Mouse (Mus musculus) thymus, postnatal 36 days (tissue): ENCODE results near the gene Slc22a5.
"Not testable (repeated sequence)": the region's sequence is repeated elsewhere in the genome, so short reads cannot be mapped to it uniquely, and the experiment has no call there.

ENCODE experiments used
- DNase-seq, 2 experiments: peaks; one replicate each; pipeline ENCODE4 v3.0.0; 2022; ENCODE audit warnings: mixed read lengths in 2 of 2

The Slc22a5 gene

DNA sequence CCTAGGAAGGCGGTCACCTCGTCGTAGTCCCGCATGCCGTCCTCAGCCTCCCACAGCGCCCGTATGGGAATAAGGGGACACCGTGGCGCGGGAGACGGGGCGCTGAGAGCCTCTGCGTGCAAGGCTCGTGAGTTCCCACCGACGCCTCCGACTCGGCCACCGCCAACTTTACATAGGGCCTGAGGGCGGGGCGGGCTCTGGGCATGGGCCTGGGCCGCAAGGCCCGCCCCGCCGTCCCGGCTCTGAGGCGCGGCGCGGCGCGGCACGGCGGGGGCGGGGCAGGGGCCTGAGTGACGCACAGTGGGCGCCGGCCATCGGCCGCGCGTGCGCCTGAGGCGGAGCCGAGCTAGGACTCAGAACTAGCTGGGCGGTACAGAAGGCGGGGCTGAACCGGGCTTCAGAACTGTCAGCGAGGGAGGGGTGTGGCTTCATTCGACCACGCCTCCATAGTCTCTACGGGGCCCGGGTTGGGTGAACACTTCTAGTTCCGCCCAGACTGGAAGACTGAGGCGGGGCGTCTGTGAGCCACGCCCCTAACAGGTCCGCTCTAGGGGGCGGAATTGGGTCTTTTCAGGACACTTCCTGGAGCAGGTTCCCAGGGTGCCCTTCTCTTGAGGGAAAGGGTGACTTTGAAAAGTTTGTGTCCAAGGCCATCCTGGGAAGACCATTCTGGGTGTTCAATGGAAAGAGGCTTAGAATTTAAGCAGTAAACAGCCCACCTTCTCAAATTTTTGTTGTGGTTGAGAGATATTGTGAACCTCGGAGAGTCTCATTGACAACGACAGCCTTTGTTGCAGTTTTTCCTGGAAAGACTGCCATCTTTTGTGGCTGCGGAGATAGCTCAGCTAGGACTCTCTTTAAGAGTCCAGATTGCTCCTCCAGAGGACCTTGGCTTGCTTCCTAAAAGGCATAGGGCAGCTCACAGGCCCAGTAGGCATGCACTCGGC lies at the start of gene Slc22a5:
Gene Slc22a5 (minus strand): TSS at position 156 of the 947 bp plus-strand sequence.
- peak; percentile 98 for DNase-seq

DNA sequence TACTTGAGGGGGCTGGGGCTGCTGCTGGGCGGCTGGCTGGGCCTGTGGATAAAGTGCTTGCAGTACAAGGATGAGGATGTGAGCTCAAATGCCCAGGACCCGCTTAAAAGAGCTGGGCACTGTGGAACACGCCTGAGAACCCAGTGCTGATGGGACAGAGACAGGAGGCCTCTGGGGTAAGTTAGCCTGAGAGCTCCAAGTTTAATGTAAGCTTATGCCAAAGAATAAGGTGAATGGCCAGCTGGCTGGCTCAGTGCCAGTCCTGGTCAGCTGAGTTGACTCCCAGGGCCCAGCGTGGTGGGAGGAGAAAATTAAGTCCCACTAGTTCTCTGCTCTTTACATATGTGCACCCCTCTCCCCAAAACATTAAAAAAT lies 40.5 kb upstream of the Slc22a5 start:
- not testable (repeated sequence) for DNase-seq

DNA sequence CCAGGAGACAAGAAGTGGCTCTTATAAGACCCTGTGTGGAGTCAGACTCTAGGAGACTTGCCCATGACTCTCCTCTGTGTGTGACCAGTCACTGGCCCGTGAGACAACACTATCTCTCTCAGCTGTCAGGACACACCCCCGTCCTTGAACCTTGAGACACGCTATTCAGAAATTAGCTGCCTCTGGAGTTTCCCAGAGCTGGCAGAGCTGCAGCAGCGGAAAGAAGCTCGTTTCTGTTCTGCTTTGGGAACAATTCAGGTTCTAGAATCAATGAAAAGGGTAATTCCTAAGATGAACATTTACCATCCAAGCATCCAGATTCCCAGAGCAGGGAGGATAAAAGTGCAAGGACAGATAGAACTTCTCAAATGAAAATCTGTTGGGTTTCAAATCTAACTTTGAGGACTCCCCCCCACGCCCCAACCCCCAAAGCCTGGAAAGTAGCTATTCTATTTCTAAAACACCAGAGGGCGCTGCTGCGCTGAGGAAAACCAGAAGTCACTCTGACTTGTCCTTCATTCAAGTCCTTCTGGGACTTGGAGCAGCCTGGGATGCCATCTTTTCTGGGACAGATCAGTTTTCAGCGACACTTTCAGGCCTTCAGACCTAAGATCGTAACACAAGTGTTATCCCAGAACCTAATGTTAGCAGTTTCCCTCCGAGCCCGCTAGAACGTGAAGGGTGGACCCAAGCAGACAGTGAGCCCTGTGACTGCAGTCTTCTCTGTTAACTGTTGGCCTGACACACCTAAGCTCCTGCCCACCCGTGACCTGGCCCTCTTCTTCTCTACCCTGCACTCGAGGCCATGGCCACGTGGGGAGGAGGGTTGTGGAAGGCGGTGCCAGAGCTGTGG lies 39.9 kb upstream of the Slc22a5 start:
- DNase-seq: peak; percentile 22 to 24

DNA sequence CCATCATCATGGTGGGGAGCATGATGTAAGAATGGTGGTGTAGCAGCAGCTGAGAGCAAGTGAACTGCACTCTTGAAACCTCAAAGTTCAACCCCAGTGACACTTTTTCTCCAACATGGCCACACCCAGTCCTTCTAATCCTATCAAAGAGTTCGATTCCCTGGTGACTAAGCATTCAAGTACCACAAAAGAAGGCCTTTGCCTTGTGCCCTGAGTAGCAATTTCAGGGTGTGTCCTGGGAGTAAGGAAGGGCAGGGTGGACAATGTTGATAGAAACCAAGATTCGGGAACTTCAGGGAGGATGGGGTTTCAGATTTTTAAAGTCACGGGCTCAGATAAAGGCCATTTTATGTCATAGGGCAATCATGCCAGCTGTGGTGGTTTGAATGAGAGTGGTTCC lies 38.3 kb upstream of the Slc22a5 start:
- no peak for DNase-seq

DNA sequence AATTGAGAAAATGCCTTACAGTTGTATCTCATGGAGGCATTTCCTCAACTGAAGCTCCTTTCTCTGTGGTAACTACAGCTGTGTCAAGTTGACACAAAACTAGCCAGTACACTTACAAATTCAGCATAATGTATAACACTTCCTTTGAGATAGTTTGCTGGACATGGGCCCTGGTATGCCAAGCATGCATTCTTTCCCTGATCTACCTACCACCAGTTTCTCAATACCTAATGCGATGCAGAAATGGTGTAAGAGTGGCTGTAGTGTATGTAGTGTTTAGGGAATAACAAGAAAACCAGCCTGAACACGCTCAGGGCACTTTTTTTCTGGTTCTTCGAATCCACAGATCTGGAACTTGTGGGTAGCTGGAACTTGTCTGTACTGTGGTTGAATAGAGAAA lies 37.1 kb upstream of the Slc22a5 start:
- DNase-seq: no peak

DNA sequence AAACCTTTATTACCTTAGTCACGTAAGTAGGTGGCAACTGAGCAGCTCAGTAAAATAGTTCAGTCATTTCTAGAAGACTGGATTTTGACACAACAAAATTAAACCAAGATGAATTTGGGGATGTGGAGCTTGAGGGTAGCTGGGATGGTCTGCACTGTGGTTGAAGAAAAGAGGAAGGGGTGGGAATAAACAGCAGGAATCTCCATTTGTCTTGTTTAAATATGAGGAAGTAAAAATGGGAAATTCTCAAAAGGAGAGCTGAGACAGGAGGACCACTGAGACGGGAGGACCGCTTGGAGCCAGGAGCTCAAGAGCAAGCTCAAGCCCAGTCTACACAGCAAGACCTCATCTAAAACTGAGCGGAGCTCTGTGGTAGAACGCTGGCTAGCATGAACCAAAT lies 34.8 kb upstream of the Slc22a5 start:
- DNase-seq: no peak

DNA sequence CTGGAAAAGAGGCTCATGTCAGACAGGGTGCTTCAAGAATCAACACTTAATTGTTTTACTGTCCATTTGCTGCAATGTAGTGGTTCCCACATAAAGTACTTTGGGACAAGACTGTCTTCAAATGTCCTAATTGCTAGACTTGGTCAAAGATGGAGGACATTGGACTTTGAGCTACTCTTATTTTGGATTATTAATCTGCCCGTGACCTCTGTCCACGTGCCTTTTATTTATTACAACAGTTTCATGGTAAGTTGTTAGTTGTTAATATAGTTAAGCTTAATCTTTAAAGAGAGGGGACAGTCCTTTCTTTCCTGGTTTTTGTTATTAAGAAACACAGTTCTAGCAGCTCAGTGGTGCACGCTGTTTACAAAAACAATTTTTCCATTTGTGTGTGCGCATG lies 27.4 kb upstream of the Slc22a5 start:
- DNase-seq: no peak

DNA sequence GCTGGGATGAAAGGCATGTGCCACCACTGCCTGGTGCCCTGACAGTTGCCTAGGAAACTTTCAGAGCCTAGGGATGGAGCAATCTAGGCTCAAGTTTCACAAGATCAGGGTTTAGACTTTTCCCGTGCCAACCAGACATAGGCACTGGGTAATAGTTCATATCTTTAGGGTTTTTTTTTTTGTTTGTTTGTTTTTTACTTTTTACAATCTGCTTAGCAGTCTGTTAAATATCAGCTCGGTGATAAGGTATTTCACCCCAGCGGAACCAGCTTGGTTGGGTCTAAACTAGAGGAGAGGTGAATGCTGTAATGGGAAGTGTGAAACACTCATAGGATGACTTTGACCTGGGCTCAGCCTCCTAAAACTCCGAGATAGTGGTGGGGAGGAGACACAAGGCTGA lies 19.6 kb upstream of the Slc22a5 start:
- no peak for DNase-seq

DNA sequence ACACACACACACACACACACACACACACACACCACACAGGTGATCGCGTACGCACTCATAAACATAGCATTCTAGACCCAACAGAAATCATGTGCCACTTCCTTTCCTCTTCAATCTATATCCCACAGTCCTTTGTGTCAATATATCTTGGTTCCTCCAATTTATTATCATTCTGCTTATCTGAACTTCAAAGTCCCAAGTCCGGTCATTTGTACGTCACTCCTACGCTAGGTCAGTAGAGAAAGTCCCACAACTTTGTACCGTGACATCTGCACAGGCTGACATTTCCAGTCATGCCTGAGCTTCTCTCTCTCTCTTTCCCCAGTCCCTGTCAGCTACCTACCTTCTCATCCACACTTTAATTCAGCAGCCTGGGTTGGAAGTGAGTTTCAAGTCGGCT lies 17.2 kb upstream of the Slc22a5 start:
- DNase-seq: no peak

DNA sequence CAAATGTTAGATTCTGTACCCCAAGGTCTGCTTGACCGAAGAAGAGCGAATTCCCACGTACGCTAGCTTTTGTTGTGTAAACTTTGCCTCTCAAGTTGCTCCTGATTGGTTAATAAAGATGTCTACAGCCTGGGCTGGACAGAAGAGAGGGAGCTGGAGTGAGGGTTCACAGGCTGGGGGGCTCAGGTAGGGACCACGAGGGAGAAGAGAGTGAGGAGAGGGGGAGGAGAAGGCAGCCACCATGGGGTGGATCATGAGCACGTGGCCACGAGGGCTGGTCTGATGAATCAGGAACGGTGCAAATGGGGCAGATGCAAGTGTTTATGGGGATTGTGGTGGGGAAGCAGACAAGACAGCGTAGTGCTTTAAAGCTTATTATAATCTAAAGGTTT lies 13.1 kb upstream of the Slc22a5 start:
- DNase-seq: no peak

DNA sequence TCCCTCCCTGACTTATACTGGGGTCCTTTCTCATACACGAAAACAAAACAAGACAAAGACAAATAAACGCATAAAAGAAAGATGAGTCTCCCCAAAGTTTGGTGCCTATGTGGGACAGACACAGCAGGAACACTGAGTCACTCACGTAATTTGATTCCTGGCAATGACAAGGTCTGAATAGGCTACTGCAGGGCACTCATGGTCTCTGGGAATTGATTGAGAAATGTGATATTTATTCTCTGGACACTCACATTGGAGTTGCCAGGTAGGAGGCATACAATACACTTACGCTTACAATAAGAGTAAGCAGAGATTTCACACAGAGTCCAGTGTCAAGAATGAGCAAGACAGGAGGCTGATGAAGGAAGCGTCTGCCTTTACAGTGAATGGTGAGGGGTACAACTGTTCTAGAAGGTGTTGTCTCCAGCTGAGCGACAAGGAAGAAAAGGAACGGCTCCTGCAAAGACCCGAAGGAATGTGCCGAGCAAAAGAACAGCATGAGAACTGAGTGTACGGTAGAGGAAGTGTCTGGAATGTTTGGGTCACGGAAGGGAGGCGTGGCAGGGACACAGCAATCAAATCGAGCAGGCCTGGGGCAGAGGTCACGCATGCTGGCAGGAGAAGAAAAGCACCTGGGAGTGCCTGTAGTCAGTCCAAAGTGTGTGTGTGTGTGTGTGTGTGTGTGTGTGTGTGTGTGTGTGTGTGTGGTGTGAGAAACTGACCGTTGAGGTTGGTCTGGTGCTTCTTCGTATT lies 12.5 kb upstream of the Slc22a5 start:
- no peak for DNase-seq

DNA sequence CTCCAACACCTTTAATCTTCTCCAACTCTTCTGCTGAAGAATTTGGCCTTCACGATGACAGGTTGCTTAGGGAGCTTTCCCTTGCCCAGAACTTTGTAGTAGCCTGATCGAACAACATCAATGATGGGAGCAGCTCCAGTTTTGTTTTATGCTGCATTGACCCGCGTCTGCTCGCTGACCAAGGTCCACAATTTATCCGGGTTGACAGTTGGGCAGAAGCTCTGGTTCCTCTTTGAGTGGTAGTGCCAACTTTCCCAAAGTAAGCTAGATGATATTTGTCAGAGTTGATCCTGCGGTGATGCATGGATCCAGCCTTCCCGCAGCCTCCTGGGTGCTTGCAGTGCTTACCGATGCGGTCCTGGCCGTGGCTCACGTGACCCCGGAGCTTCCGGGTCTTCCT lies 11.3 kb upstream of the Slc22a5 start:
- no peak for DNase-seq

DNA sequence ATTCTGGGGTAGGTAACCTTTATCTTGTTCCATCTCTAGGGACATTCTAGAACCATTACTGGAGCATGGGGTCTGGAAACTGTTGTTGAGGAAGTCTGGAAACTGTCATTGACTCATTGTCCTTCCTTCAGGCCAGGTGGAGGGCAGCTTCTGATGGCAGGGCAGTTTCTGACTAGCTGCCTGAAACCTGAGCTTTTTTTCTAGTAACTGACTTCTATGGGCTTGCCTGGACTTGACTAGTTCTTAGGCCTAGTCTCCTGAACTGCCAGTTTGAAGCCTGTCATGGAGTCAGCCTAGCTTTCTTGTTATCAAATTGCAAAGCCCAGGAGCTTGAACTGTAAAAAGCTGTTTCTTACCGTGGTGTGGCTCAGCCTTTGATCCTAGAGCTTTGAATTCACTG lies 9.5 kb upstream of the Slc22a5 start:
- DNase-seq: no peak

DNA sequence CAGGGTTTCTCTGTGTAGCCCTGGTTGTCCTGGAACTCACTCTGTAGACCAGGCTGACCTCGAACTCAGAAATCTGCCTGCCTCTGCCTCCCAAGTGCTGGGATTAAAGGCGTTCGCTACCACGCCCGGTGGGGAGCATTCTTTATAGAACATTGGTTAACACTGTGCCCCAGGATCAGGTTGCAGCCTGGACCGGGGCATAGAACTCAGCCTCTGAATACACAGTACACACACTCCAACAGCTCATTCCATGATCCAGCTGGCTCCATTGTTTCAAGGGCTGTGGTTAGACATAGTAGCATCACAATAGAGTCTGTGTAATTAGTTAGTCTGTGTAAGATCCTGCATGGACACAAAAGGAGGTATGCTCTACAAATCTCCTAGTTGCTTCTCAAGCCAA lies 8.5 kb upstream of the Slc22a5 start:
- DNase-seq: no peak

DNA sequence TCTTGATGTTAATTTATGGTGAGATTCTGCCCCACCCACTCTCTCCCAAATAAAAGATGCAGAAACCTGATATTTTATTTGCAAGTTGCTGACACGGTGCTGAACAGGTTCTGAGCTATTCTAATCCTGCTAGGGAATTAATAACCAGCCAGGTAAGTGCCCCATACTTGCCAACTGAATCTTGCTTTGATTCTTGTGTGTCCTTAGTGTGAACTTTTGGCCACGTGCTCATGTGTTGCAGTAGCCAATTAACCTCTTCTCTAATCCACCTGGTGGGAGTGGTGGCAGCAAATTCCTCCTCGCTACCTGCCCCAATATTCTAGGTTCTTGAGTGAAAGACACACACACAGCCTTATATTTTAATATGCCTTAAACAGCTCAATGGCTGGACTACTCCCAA lies 7.5 kb upstream of the Slc22a5 start:
- no peak for DNase-seq

DNA sequence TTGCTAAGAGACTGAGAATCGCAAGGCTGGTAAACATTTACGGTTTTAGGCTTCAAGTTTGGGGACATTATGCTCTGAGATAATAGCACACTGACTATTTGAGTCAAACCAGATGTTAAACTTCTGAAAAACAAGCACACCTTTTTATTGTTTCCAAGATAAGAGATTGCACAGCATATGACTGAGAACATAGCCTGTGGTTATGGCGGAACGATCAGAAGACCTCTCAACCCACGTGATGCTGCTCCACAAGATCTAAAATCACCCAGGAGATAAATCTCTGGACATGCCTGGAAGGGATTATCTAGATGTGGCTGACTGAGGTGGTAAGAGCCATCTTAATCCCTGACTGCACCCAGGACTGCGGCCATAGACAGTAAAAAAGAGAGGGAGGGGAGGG lies 5.5 kb upstream of the Slc22a5 start:
- no peak for DNase-seq

DNA sequence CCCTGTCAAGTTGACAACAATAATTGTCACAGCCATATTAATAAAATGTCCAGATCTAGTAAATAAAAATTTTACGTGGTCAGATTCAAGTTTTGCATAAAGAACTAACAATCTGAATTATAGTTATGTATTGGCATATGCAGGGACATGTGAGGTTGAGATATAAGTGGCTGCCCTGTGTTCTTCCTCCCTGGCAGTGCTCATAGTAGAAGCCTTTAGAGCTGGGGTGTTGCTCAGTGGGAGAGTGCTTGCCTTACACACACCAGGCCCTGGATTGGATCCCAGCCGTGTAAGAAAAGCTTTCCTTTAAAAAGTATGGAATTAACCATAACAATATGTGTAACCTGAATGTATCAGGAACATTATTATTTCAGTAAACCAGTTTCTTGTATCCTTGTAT lies 2.0 kb upstream of the Slc22a5 start:
- DNase-seq: no peak

DNA sequence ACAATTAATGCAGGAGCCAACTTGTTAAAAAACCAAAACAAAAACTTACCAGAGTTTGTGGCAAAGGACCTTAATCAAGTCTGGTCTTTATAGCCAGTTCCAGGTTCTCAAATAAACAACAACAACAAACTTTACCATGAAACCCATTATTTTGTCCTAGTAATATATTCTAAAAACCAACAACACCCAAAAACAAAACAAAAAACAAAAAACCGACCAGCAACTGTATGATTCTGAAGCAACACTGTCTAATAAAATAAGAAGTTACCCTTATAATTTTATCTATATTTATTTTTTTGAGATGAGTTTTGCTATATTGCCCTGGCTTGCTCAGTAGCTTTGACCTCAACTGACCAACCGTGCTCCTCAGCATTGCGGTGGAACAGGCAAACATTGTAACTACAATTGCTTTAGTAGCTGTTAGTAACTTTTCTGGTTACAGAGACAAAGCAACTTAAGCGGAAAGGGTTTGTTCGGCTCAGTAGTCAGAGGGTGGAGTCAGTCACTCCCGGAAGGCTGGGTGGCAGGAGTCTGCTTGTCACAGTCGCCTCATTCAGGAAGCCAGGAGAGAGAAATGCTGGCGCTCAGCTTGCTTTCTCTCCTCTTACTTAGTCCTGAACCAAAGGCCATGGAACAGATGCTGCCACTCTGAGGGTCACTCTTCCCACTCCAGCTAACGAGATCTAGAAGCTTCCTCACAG lies 1.4 kb upstream of the Slc22a5 start:
- peak; percentile 47 to 64 for DNase-seq

DNA sequence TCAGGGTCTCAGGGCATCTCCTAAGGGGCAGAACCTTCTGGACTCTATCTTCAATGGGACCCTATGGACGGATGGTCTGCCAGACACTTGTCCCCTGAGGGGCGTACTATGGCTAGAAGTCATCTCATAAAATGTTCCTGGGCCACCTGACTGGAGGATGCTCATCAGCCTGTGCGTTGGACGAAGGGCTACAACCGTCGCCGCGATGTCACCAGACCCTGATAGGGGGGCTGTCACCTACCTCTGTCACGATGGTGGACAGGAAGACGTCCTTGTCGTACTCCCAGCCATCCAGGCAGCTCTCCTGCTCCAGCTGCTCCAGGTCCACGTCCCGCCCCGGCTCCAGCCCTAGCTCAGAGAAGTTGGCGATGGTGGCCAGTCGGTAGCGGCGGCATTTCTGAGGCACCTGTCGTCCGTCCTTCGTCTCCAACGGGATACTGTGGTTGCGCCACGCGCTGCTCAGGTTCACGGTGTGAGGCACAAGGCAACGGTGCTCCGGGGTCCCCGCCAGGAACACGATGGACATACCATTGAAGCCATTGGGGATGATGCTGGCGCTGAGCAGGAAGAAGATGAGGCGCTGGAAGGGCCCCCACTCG lies 455 bp downstream of the Slc22a5 start:
- no peak for DNase-seq

DNA sequence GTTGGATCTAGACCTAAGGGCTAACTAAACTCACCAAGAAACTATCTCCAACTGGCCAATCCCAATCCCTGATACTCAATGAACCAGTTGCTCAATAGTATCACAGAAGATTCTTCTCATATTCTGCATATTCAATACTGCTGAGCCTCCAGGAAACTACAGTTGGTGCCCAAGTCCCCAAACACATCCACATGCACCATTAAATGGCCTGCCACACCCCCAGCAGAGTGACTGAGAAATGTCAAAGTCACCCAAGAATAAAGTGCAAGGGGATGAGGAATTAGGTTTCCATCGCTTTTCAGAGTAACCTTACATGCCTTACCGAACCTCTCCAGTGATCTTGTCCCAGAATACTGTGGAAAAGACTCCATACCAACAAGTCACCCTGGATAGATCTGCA lies 1.2 kb downstream of the Slc22a5 start:
- DNase-seq: no peak

DNA sequence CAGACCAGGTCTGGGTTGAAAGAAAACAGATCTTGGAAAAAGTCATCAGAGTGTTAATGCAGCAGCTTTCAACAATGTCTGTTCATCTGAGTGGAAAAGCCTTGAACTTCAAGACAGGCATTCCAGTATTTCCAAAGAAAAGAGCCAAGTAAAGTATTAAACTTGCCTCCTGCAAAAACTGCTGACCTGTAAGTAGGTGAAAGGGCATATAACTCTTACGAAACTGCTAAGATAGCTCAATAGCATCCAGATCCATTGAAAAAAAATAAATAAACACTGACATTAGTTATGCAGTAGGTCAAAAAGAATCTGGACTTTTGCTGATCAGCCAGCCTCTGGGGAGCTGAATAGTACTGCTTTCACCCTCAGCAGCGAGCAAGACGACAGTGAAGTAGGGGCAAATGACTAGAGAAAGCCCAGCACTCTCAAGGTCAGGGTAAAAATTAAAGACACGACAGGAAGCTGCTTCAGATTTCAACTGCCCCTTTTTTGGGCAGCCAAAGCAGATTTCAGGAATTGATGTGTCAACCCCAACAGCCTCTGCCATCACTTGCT lies 2.3 kb downstream of the Slc22a5 start:
- no peak for DNase-seq

DNA sequence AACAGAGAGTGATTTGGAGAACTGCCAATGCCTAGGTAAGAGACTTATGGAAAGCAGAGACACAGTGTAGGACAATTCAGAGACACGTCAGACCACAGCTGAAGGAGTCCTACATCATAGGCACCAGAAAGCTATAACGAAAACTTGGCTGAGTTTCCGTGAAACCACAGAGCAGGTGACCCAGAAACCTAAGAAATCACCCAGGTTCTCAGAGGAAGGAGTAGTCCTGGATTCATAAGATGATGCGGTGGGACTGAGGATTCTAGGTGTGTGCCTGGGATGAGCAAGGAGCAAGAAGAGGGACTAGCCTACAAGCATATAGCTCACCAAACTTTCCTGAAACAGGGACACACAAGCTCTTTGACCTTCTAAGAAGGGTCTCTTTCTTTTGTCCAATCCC lies 3.2 kb downstream of the Slc22a5 start:
- no peak for DNase-seq
